Mouse (Mus musculus) gonadal fat pad, adult 2 months (tissue): ENCODE results near the gene Snapc5. TPM values are rescaled to one million over a fixed set of nuclear protein-coding genes. Genes with fewer than 3 reads are reported as not detected.
"Not testable (repeated sequence)": the region's sequence is repeated elsewhere in the genome, so short reads cannot be mapped to it uniquely, and the experiment has no call there.

Experiments used
- DNase-seq: peaks from one replicate; pipeline ENCODE4 v3.0.0-alpha.2; 2012; ENCODE audit warnings: low read depth
- polyA plus RNA-seq: library from polyadenylated mRNA; depleted of rRNA; stranded (reverse); fragments of >200 nt; gene quantifications from 2 replicates; pipeline ENCODE4 v1.2.3, GENCODE M21; 2012; rRNA removed

Snapc5 gene
- 13.4 and 16.5 TPM in 2 replicates for polyA plus RNA-seq

DNA sequence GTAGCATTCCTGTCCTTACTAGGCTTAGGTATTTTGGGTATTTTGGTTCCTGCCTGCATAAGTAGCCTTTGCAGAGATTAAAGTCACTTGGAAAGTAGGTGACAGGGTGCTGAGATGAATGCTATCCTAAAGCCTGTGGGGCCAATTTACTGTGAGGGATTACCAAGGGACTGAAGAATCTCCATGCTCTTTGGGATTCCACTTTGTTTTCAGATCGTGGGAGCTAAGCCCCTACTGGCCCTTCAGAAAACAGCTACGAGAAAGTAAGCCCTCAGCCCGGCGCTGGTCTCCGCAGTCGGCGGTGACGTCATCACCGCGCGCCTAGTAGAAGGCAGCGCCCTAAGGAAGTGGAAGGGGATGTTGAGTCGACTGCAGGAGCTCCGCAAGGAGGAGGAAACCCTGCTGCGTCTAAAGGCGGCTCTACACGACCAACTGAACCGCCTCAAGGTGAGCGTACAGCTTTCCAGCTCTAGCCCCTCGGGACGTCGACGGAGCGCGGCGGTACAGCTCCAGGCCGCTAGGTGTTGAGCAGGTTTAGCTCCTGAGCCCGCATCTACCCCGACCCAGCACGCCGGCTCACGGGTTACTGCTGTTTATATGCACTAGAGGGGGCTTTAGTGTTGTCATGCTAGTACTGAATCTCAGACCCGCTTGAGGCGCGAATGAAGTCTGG is at the start of gene Snapc5:
Snapc5 (plus strand) TSS at position 301 of the 673 bp plus-strand sequence.
- DNase-seq = no peak

DNA sequence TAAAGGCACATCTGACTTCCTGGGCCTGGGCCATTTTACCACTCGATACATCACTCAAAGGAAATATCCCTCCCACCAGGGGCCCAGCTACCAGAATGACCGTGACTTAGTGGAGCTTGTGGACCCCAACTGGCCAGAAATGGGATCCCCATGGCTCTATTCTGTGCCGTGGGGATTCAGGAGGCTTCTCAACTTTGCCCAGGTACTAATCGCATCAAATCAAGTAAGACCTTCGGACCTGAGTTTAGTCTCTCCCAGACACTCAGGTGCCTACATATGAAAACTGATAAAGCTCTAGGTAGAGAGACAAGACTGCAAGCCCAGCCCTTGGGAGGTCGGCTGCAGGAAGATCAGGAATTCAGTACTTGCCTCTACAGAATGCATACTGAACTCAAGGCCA is 47.5 kb upstream of the Snapc5 start:
- DNase-seq = no peak

DNA sequence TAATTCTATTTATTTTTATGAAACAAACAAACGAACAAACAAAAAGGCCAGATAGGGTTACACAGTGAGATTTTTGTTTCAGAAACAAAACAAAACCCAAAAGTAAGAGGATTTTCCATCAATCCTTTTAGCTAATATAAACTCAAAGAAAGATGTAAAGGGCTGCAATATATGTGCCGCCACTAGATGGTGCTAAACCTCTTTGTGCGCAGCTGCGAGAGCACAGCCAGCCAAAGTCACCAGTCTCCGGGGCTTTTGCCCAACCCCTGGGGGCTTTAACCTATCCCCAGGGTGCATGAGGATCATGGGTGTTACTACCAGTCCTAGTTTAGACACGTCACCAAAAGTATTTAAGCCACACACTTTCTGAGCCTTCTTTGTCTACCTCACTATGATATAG is 40.2 kb upstream of the Snapc5 start:
- DNase-seq = not testable (repeated sequence)

DNA sequence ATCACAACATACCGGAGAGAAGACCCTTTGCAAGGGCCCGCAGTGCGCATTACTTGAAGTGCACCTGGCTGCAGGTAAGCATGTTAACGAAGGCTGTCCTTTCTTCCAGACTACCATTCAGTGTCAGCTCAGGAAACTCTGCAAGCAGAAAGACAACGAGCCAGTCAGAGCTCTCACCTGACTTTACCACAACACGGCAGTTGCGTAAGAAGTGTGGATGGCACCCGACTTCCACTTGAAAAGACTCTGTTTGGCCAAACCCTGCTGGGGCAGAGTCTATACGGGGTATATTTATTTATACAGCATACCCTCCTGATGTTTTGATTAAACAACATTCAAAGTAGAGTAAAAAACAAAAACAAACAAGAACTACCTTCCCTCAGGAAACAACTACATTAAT is 39.2 kb upstream of the Snapc5 start:
- DNase-seq = no peak

DNA sequence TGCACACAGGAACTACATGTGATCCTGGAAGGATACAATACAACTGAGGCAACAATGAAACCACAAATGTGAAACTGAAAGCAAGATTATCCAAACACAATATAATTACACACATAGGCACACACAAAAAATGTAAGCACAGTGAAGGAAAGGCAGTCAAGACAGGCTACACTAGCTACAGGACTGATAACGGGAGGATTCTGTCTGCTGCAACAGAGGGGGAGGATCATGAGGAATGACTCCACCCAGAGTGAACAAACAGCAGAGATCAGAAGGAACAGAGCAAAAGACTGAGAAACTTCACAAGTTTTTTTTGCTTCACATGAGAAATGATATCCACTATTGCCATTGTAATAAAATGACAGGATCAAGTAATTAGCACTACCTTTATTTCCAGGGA is 22.4 kb upstream of the Snapc5 start:
- DNase-seq = no peak

DNA sequence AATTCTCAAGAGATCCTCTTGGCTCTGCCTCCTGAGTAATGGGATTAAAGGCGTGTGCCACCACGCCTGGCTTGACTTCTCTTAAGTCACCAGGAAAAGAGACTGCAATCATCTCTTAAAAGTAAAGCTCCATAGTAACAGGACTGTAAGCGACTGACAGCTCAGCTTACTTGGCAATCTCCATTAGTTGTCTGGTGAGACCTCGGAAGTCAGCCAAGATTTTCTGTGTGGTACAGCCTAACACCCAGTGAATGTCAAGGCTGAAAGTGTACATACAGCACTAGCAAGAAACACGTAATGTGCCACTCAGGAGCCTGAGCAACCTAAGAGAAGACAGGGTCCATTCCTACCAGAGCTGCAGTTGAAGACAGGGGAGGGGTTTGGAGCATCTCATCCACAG is 18.6 kb upstream of the Snapc5 start:
- DNase-seq = no peak

DNA sequence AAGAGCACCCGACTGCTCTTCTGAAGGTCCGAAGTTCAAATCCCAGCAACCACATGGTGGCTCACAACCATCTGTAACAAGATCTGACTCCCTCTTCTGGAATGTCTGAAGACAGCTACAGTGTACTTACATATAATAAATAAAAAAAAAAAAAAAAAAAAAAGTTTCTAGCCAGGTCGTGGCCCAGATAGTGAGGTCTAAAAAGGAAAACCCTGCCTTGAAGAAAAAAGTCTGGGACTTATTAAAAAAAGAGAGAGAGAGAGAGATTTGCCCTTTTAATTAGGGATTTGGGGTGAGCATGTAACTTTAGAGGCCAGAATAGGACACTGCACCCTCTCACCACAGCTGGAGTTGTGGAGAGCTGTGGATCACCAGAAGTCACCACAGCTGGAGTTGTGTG is 9.1 kb upstream of the Snapc5 start:
- not testable (repeated sequence) for DNase-seq

DNA sequence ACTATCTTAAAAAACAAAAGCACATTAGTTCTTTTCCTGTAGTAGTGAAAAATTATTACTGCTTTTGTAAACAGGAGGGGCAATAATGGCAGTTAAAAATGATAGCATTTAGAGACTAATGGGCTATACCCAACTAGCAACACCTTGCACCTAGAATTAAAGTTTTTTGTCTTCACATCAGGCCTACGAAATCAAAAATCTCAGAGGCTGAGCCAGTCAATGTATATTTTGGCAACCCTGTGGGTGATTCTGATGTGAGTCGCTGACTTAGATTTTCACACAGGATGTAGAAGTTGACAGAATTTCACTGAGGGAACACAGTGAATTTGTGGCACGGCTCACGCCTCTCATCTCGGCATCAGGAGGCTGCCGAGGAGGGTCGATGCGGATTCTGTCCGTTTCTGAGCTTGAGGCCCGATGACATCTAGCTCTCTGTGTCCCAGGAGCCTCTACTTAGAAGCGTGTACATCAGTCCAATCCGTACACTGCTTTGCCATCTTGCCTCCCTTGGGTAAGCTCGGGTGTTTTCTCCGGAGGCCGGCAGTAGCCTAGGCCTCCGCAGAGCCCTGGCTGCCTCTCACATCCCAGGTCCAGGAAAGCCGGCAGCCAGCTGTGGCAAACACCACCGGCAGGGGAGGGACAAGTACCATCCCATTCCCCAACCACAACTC is 6.8 kb upstream of the Snapc5 start:
- DNase-seq = no peak

DNA sequence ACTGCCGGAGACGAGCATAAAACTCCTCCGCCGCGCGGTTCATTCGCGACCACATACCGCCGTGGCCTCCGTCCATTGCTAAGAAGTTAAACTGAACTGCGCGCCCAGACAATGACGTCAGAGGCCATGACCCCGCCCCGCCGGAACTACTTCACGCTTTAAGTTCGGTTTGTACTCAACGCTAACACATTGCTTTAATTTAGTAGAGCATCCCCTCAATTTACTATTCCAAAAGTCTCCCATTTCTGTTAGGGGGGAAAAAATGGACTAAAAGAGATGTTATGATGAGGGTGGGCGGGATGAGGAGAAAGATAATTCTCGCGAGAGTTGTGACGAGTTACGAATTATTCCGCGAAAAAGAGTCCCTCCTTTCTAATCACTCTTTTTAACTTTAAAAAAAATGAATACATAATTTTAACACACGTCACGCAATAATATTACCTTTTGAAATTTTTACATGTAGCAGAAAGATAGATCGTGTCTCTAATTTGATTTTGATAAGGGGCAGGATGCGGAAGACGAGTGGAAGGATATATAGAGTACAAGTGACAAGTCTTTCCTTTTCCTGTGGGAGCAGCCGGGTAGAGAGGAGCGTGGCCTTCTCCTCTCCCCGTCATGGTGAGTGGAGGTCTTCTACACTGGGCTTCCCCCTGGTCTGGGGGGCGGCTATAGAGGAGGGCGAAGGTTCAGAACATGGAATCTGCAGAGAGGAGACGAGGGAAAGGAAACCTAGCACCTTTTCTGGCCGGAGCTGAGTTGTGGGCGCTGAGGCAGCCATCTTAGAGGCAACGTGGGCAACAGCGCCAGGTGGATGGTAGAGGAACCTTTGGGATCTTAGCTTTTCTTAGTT is 6.0 kb upstream of the Snapc5 start, which contains the start of the genes Zwilch and Rpl4:
Zwilch (minus strand) TSS at position 289 of the 850 bp plus-strand sequence.
Rpl4 (plus strand) TSS at position 560 of the 850 bp plus-strand sequence.
- DNase-seq = peak; percentile 59

DNA sequence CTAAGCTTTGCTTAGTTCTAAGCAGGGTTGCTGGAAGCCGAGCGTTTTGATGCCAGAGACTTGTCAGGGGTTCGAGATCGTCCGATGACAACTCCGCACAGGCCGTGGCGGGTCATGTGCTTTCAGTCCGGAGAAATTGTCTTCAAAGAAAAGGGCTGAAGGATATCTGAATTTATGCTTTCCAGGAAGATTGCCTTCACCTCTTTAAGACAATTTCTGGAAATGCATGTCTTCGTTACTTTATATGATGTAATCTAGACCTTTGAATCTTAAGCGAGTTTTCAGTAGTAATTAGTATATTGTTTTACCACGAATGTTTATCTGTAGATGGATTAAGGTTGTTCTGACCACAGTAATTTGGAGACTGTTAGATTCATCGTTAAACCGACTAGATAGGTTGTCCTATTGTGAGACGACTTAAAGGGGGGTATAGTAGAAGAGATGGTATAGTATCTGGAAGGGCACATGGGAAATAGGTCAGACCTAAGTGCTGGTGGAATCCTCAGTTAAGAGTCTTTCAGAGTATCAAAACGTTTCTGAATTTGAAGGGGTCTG is 5.3 kb upstream of the Snapc5 start:
- DNase-seq = no peak

DNA sequence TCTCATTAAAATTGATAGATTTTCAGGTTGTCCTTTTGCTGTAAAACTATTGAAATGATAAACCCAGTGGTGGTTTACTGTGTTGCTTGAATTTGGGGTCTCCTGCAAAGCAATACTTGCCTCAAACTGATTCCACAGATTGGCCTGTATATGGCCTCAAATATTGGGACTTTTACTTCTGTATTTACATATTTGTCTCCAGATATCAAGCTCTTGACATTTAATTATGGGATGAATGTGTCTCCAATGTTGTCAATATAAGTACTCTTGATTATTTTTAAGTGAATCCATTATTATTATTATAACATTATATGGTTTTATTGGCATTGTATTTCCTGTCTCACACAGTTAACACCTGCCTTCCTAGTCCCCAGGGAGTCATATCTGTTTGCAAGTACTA is 4.7 kb upstream of the Snapc5 start:
- no peak for DNase-seq

DNA sequence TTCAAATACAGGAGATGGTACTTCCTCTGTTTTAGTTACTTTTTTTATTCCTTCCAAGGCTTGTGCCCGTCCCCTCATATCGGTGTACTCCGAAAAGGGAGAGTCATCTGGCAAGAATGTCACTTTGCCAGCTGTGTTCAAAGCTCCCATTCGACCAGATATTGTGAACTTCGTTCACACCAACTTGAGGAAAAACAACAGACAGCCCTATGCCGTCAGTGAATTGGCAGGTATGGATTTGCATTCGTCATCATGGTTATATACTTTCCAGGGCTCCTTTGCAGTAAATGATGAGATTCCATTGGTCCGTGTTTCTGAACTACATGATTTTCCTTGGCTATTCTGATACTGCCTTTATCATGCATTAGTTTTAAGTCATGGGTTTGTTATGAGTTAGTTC is 4.3 kb upstream of the Snapc5 start:
- DNase-seq = no peak

DNA sequence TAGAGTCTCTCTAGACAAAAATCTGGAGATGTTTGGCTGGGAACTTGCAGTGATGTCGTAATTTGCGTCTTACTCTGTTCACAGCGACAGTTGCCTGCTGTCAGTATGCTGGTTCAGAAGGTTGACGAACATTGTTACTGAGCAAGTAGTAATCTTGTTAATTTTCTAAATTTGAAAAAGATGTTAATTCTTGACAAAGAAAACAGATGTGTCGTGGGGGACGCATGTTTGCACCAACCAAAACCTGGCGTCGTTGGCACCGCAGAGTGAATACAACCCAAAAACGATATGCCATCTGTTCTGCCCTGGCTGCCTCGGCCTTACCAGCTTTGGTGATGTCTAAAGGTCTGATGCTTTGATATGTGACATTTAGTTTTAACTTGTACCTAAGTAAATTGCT is 3.7 kb upstream of the Snapc5 start:
- no peak for DNase-seq

DNA sequence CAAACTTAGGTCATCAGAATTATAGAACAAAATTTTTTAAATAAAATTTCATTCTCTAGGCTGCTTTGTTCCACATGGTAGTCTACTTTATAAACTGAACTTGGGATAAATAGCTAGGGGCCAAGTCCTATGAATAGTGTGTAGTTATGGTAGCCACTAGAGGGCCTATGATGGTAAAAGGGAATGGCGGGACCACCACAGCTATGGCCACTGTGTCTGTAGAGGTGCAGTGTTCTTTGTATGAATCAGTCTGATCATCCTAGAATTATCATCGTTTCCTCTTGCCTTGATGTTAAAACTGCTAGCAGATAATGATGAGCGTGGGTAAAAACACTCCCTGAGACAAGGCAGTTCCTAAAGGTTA is 482 bp upstream of the Snapc5 start:
- no peak for DNase-seq

DNA sequence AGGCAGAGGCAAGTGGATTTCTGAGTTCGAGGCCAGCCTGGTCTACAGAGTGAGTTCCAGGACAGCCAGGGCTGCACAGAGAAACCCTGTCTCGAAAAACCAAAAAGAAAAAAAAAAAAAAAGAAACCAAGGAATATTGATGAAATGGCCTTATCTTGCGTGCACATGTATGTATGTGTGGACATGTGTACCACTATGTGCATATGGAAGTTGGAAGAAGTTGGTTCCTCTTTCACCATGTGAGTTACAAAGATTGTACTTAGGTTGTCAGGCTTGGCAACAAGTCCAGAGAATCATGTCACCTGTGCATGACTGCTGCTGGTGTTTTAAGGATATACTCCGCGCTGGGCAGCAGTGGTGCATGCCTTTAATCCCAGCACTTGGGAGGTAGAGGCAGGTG is 4.2 kb downstream of the Snapc5 start:
- DNase-seq = not testable (repeated sequence)

DNA sequence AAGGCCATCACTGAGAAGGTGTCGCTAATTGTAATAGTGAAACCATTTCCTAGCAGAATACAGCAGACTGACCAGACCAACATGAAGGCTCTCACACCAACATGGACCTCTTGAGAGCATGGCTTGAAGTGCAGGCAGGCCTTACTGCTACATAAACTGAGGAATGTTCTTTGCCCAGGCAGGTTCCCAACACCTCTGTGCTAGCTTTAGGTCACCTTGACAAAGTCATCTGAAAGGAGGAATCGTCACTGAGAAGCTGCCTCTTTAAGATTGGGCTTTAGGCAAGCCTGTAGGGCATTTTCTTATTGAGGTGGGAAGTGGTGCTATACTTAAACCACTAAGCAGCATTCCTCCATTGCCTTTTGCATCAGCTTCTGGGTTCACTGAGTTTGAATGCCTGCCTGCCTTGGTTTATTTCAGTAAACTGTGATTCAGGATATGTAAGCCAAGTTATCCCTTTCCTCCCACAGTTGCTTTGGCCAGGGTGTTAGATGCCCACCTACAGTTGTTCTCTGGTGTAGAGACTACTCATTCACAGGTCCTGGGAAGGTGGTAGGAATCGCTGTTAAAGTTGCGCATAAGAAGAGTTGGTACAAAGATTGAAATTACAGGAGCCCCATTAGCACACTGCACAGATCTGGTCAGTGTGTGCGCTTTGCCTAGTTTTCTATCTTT is 5.2 kb downstream of the Snapc5 start:
- no peak for DNase-seq

DNA sequence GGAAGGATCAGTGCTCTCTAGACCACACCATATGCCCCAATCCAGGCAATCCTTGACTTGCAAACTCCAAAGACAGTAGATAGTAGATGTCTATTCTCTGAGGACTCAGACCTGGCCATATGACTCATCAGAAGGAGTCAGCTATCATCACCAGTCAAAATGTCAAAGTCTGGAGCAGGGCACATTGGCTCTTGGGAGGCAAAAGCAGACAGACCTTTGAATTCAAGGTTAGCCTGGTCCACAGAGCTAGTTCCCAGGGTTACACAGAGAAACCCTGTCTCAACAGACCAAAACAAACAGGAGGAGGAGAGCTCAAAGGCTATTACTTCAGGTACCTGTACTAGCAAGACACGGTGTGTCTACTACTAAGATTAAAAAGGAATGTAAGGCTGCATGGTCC is 14.8 kb downstream of the Snapc5 start:
- no peak for DNase-seq

DNA sequence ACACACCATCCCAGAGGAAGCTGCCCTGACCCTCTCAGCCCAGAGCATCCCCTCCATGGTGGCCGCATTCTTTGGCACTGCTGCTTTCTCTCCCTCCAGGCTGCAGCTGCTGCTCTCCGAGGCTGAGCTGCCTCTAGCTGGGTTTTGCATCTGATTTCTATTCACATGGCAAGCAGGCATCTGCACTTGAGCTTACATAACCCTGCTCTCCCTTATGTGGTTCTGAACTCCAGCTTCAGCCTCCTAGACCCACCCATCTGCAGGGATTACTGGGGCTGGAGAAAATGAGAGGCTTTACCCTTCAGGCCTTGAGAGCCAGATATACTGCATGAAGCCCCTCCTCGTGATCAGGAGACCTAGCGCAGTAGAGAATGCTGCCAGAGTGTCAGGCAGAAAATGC is 16.5 kb downstream of the Snapc5 start:
- DNase-seq = no peak

DNA sequence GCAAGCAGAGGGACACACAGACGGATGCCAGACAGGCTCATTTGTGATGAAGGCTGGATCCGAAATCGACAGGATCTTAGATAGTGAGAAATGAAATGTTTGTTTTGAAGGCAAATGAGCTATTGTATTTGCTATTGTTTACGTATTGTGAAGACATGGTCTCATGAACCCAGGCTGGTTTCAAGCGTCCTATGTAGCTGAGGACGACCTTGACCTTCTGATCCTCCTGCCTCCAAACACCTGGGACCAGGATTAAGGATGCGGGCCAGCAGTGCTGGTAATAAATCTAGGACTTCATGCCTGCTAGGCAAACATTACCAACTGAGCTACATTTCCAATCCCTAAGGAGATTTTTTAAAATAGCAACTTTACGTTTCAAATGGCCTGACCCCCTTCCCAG is 18.4 kb downstream of the Snapc5 start:
- no peak for DNase-seq

DNA sequence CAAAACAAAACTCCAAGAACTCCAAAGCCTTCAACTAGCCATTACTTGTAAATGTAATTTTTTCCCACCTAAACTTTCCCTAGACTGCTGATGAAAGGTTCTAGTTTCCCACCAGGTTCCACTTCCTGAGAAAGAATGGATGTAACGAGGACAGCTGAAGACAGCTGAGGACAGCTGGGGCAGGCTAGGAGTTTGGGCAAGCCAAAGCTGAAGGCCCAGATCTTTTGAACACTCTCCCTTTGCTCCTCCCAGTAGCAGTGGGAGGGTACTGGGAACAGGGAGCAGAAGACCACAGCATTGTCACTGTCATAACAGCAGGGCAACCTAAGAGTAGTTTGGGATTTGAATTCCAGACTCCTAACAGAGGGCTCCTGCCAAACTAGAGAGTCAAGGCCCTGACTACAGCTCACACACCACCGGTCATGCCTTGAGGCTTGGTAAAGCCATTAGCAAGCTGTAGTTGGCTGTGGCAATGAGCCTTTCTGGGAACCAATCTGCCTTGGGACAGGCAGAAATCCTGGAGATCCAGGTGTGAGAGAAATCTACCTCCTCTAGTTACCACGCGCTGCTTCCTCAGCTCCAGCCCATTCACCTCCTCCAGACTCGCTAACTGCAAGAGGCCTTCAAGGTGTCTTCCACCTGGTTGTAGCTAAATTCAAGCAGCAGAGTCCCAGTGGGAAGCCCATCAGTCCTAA is 19.1 kb downstream of the Snapc5 start:
- DNase-seq = no peak

DNA sequence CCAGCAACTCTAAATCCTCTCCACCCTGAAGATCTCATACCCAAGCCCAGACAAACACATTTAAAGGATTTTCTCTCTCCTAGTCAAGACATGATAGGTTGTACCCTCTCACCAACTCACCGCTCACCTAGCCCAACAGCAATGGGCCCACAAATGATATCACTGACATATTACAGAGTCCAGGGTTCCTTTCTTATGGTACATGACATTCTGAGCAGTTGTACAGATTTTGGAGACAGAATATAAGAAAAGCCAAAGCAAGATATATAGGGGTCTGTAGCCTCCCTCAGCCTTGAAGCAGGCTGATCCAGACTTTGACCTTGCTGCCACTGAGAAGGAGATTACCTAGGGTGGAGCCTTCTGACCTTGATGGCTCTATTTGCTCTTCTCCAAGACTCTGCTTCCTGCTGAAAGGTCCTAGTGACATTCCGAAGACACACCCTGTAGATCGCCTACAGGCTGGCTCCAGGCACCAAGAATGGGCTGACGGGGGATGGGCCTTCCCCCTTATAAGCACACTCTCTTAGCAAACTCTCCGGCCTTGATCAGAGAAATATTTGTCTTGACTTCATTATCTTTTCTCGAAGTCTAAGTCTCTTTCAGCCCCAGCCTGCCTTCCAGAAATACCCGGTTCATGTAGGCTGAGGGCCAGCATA is 19.8 kb downstream of the Snapc5 start:
- DNase-seq = not testable (repeated sequence)
